Mouse (Mus musculus) R1 (cell line): ENCODE measurements at regions not wholly inside any gene's neighbourhood (a gene's known extent, or its start where the extent isn't known, plus 50 kb on each side); places are given as distances from the start of the nearest gene placed in this dataset.
A peak's percentile ranks its signal among the peaks of the same experiment; 100 is the strongest.

Source experiments
- DNase-seq: peaks from one replicate; pipeline ENCODE4 v3.0.0-alpha.2; 2018; ENCODE audit warnings: low read depth, low spot score

GRCm38 (mm10) chr4:32177933-32178639 is 60.5 kb upstream of the Bach2 start:
- DNase-seq: no peak

DNA sequence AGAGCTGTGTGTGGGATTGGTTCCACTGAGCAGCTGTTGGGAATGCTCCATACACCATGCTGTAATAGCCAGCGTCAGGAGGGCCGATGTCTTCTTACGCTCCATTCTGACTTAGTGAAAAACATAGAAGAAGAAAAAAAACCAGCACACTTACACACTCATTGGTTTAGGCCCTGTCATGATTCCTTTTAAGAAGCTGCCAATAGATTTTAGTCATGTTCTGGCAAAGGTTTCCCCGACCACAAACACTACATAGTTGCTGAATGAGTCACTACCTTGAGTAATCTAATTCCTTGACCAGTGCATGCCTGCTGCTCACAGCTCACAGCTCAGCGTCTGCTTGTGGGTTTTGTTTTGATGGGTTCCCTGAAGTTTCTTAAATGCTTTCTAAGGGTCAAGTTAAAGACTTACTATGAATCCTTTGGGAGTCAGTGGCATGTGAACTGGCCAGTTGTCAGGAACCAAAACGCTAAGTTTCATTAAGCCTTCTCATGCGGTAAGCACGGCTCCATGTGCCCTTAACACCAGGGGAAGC is 58.8 kb upstream of the Bach2 start:
- peak; percentile 54 for DNase-seq

DNA sequence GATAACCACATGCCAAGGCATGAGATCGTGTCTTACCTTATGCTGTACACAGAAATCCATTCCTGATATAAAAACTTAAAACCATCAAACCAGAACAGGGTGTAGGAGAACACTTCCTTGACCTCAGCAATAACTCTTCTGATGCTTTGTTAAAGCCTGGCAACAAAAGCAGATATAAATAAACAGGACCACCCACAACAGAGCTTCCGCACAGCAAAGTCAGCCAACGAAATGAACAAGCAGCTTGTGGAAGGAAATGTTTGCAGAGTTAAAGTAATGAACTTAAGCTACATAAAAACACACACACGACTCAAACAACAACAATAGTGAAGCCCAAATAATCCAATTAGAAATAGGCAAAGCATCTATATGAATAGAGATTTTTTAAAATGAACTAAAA is 54.8 kb upstream of the Bach2 start:
- DNase-seq: no peak

DNA sequence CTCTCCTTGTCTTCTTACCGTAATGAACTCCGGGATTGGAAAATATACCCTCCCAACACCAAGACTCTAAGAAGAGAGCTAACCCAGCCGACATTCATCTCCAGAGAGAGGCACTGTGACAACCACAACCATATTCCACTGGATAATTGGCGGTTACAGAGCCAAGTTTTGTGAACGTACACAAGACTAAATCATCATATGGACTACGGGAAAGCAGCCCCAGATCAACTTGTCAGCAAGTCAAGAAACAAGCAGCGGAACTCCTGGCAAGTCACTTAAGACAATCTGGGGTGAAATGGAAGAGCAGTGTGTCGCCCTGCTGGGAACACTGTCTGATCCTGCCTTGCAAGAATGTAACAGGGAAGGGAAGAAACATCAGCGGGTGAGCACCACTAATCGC is 52.6 kb upstream of the Bach2 start:
- no peak for DNase-seq

DNA sequence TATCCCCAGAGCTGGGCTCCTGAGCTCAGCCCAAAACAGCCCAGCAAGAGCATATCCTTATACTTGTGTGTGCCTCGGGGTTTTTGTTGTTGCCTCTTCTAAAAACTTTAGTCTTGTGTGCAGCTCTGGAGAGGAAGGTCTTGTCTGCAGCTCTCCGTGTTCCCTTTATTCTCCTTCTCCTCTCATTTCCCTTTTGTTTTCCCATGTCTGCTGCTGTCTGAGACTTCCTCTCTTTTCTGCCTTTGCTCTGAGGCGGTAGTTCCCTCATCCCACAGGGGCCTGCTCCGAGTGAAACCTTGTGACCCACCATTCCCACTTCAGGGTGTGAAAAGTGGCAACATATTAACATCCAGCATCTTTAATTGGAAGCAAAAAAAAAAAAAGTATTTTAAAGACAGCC is 51.5 kb upstream of the Bach2 start:
- no peak for DNase-seq

- no peak for DNase-seq
Observed at GRCm38 (mm10) chr4:32188076-32188475, 50.5 kb upstream of the Bach2 start.

DNA sequence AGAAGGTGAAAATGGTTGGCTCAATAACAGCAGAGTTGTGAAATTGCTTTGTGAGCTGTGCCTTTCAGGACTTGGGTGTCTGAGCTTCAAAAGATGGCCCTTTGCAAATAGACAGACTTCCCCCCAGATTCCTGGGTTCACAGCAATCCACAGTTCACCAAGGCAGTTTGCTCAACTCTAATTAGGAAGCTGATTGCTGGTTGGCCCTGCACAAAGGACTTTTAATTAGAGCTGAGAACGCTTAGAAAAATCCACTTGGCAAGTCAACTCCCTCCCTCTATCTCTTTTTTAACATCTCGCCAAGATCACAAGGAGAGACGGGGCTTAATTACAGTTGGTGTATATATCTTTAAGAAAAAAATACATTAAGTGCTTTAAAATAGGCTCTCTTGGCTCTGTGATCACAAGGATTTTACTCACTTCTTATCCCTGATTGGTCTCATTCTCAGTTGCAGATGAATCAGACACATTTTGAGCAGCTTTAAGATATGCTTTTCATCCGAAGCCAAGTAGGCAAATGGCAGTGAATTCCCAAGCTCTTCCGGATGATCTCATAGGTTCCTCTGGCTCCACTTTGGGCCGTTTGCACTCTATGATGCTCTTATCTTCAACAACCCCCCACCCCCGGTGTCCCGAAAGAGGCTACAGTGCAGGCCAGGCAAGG is 49.7 kb upstream of the Bach2 start:
- DNase-seq: no peak
